Mouse (Mus musculus): Measurements from ENCODE around the gene Pan2.

GRCm38 (mm10) chr10:128370601-128371000, 67.5 kb downstream of the Pan2 start:
- TF ChIP-seq CTCF (conservative IDR thresholded peaks at IDR 0.05; ENCODE audit: low read length), result no peak
- TF ChIP-seq NANOG (IDR thresholded peaks at IDR 0.05; ENCODE audit: borderline replicate concordance, low read length), result no peak
